Mouse (Mus musculus) cerebral cortex, adult 2 months (tissue): ENCODE data around the gene Ssbp3.

Experiments used
- WGBS: fragments of 180-500 bp; shearing (Covaris S2); methylation state at CpG from one replicate; pipeline ENCODE4 v1.1.7; 2018; 5-methylcytosine and 5-hydroxymethylcytosine counted together

The Ssbp3 gene

GRCm38 (mm10) chr4:107098791-107099525 is 188.5 kb downstream of the Ssbp3 start:
- 72% methylated on average over 17 of the region's 17 CpGs for WGBS
